Mouse (Mus musculus) retina, embryonic 14.5 days (tissue): Measurements from ENCODE around the gene Diexf.

Source experiments
- DNase-seq: peaks from one replicate; pipeline ENCODE4 v3.0.0-alpha.2; 2015; ENCODE audit warnings: low spot score

The Diexf gene

DNA sequence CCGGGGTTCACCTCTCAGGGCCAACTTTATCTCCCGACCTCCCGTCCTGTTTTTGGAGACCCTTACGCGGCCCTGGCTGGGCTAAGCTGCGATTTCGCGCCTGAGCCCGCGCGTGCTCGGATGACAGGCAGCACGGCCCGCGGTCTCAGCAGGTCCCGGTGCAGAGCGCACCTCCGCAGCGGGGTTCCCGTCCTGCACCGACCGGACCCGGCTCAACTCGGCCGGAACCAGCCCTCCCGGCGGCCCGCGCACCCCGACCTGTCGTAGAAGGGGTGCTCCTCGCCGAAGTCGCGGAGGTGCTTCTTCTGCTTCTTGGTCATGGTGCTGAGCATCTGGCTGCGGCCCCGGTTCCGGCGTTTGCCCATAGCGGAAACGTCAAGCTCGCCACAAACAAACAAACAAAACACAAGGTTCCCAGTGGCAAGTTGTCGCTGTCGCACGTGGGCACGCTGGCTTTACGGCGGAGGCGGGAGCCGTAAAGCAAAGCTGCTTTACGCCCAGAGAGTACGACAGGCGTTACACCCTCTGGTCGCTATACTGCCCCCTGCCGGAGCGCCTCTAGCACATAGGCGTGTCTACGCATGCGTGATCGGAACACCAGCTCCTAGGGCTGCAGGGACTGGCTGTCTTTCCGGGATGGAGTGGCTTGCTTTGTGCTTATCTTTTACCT lies at the start of gene Diexf:
Gene Diexf (minus strand): TSS at position 487 of the 670 bp plus-strand sequence.
- peak; percentile 100 for DNase-seq

DNA sequence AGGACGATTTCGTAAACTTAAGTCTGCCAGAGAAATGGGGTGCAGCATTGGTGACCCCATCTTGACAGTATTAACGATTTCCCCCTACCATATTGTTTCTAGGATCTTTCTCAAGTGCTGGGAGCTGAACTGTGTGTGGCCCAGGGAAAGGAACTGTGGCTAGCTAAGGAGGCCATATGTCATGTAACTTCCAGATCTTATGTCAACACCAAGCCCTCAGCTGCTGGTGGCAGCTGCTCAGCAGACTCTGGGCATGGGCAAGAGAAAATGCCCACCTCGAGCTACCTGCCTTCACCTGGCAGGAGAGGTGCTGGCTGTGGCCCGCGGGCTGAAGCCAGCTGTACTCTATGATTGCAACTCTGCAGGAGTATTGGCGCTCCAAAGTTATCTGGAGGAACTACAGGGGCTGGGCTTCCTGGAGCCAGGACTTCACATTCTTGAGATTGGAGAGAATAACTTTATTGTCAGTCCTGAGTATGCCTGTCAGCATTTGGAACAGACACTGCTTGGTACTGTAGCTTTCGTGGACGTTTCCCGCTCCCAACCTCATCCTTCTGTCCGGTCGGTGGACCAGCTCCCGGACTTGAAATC lies 44.2 kb upstream of the Diexf start:
- no peak for DNase-seq

DNA sequence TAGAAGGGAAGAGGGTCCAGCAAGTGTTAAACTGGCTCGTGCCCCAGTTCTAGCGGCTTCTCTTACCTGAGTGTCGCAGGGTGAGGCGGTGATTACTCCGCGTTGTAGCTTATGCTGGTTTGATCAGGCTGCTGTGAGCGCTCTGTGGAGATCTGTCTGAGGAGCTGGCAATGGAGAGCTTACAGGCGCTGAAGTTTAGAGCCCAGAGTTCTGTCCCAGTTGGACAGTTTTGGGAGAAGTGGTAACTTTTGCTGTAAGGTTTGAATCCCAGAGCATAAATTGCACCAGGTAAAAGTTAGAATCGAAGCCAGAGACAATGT lies 43.7 kb upstream of the Diexf start:
- DNase-seq: no peak

DNA sequence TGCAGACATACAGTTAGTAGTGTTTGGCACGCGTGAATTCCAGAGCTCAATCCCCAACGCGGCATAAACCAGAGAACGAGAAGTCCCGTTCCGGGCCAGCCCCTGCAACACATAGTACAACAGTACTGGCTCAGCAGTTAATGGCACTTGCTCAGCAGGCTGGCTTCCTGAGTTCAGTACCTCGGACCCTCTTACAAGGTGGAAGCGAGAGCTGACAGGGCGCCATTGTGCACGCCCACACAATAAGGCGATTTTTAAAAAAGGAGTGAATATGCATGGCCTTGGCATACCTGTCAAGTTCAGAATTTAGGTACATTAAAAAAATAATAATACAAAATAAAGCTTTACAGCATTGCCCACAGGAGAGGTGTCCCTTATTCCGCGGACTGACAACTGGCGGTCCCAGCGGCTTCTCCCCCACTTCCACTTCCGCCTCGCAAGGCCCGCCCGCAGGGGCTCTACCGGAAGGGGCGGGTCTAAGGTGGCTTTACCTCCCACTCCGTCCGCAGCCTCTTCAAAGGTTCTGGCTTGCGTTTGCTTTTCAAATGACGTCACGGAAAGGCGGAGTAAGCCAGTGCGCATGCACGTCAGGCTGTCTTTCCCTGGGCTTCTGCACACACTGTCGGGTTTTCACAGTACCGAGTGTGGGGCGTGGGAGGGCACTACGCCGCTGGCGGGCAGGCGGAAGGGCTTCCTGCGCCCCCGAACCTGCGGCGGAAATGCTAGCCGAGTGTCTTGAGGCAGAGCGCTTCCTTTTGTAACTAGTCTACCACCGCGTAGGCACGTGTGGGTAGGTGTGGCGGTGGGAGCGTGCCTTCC lies 43.1 kb upstream of the Diexf start:
- DNase-seq: peak; percentile 97

DNA sequence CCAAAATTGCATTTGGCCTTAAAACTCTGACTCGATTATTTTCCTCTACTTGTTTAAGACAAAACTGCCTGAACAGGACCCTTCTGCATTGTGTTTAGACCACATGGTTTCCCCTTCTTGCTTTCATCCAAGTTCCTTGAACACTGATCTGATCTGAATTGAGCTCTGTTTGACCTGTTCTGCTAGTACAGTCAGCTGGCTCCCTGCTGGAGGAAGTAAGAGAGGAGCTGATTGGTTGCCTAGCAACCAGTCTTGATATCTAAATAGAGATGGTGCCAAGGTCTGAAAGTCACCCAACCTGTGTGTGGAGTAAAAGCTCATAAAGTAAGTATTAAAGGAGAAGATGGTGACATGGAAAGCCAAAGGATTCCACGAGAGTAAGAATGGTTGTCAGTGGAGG lies 39.8 kb upstream of the Diexf start:
- peak; percentile 31 for DNase-seq

DNA sequence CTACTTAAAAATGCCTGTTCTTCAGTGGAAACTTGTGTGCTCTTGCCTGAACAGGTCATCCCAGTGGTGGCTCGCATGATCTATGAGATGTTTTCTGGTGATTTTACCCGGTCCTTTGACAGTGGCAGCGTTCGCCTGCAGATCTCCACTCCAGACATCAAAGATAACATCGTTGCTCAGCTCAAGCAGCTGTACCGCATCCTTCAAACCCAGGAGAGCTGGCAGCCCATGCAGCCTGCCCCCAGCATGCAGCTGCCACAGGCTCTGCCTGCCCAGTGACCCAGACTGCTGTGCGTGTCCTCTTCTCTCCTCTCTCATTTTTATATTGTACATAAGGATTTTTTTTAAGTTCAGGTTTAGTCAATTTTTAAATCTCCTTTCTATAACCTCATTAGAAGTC lies 39.2 kb upstream of the Diexf start:
- no peak for DNase-seq

DNA sequence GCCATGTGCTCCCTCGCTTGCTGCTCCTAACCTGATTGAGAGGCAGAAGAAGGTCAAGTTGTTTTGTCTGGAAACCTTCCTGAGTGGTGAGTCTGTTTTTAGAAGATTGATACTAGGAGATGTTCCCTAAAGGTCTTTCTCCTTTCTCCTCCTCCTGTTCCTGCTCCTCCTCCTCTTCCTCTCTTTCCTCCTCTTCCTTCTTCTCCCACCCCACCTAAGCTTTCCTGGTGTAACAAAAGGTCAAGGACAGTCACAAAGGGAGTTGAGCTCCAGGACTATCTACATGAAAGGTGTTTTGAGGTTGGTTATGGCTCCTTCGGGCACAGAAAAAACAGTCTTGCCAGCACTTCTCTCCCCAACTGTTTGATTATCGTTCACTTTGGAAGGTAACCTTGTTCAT lies 37.7 kb upstream of the Diexf start, which contains the start of gene A130010J15Rik:
Gene A130010J15Rik (plus strand): TSS at position 301 of the 400 bp plus-strand sequence.
- no peak for DNase-seq

DNA sequence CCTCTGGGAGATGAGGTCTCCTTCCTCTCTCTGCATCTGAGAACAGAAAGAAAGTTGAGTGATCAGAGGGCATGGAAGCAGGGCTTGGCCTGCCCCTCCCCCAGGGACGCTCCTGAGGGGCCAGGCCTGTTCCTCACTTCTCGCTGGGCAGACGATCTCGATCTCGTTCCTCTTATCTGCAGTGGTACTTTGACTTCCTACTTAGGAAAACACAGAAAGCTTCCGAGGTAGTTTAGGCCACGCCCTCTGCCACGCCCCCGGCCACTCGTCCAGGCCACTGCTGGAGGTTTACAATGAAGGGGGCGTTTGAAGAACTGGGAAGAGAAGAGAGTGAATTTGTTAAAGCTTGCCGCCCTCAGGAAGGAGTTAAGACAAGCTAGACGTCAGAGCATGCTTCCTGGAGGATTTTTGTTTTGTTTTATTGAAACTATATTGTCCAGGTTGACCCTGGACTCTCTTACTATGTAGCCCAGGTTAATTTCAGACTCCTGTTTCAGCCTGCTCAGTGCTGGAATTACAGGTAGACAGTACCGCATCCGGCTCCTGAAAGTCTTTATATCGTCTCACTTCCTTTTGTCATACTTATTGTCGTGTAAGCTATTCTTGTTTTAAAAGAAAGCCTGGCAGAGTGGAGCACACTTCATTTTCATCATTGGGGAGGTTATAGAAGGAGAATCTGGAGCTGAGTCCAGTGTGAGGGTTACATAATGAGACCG lies 30.4 kb upstream of the Diexf start:
- peak; percentile 52 for DNase-seq

DNA sequence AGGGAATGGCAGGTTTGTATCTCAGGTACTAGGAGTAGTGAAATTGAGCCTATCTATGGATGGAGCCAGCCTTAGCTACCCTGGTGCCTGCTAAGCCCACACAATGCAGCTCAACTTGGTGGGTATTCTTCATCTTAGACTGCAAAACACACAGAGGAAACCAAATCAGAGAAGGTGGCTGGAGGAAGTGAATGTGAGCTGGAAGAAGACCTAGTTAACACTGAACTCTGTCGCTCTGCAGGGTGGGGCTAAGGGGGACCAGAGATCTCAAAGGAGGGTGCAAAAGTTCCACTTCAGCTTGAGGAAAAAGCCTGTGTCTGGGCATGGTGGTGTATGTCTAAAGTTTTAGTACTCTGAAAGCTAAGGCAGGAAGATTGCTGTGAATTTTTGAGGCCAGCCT lies 29.5 kb upstream of the Diexf start:
- DNase-seq: no peak

DNA sequence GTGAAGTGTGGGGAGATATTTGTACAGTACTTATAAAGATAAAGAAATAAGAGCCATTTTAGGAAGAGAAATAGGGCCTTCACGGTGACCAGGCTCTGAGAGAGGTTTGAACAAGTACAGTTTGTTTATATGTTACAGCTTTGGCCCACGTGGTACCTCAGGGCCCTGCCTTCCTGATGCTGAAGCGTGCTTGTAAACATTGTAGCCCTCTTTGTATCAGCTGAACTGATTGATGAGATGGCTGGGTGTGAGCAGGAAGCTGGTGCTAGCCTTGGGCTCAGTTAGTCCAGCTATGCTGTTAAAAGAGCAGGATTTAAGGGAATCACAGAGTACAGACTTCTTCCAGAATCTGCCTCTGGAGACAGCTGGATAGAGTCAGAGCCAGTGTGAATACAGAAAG lies 29.1 kb upstream of the Diexf start:
- DNase-seq: no peak

DNA sequence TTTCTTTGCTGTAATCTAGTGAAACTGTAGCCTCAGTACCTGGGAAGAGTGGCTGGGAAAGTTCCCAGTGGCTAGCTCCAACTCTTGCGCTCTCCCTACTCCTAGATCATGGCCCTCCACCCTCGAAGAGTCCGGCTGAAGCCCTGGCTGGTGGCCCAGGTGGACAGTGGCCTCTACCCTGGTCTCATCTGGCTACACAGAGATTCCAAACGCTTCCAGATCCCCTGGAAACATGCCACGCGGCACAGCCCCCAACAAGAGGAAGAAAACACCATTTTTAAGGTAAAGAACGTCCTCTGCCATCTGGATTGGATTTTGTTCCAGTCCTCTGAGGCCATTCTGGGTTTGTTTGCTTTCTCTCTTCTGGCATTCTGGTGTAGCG lies 27.0 kb upstream of the Diexf start:
- DNase-seq: no peak

DNA sequence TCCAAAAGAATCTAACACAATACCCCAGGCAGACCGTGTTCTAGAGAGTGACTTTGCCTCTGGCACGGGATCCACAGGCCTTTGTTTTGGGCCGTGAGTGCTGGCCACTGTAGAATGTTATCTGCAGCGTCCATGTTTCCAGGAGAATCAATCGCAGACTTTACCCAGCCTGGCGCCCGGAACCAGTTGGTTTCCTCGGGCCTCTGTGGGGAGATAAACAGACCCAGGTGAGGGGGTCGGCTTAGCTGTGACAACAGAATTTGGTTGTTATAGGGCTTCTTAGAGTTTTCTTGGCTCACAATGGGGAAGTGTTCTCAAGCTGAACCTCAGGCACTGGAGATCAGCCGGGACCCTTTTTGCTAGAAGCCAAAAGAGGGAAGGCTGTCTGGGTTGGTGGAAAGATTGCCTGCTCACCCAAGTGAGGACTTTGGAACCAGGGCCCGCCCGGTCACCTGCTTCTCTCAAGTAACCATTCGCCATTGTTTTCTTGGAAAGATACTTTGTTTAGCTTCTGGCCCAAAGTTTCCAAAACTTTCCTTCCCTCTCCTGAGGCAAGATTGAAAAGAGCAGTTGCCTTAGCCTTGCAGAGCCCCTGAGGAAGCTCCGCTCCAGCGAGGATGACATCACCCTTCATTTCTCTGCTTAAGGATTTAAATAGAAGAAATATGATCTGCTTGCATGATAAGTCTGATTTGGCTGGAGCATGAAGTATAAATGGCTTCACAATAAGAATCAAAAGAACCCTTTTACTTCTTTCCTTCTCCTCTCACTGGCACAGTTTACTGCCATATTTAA lies 26.4 kb upstream of the Diexf start:
- no peak for DNase-seq

DNA sequence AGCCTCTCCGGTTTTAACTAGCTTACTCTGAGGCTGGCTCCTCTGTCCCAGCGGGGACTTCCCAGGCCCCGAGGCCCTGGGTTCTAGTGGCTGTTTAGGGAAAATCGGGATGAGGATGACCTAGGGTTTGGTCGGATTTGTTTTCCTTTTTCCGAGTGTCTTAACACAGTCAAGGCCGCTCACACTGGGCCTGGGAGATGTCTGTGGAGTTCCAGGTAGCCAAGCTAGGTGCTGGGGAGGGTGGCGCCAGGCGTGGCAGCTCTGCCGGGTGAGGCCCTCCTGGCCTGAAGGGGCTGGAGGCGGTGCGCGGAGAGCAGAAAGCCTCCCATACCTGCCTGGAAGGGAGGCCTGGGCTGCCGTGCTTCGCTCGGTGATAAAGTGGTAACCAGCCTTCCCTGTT lies 23.5 kb upstream of the Diexf start:
- DNase-seq: no peak

DNA sequence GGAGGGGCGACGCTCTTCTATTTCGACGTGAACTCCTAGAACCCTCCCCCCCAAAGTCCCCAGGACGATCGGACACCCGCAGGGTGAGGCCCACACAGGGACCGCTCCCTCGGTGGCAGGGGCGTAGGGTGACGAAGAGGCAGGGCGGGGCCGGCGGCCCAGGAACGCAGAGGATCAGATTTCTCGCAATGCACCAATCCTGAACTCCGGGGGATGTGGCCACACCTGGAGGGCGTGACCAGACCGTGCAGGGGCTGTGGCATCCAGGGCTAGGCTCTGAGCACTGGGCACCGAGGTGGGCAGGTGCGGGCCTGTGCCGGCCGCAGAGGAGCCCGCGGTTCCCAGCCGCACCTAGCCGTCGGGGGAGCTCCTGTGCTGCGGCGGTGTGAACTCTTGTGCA lies 22.8 kb upstream of the Diexf start, which contains the start of gene Irf6:
Gene Irf6 (plus strand): TSS at position 240 of the 400 bp plus-strand sequence.
- peak; percentile 44 for DNase-seq

DNA sequence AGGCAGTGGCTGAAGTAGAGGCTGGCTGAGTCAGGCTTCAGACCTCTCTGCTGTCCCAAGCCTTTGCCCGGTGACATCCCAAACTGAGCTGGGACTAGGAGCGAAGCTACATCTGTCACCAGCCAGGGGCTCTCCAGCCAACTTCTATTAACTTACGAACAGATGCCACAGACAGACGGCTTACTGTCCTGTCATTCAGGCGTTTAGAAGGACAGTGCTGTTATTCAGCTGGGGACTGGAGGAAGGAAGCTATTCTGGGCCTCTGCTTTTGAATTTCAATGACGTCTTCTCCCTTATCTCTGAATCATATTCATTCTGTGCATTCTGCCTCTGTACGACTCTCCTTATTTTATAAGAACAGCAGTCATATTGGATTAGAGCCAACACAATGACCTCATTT lies 21.1 kb upstream of the Diexf start:
- DNase-seq: no peak

DNA sequence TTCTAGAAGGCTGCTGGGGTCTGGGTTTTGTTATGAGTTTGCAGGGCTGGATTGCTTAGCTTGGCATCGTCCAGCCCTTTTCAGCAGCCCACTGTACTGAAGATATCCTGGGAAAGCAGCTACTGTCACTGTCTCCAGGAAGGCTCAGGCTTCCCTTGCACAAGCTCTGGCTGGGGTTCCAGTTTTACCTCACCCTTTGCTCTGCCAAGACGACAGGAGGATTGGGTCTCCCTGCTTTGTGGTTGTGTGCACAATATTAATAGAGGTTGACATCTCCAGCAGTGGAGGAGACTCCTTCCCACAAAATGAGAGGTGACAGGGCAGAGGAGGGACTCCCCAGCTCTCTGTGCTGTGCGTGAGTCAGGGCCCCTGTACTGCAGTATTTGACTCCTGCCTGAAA lies 19.2 kb upstream of the Diexf start:
- no peak for DNase-seq

DNA sequence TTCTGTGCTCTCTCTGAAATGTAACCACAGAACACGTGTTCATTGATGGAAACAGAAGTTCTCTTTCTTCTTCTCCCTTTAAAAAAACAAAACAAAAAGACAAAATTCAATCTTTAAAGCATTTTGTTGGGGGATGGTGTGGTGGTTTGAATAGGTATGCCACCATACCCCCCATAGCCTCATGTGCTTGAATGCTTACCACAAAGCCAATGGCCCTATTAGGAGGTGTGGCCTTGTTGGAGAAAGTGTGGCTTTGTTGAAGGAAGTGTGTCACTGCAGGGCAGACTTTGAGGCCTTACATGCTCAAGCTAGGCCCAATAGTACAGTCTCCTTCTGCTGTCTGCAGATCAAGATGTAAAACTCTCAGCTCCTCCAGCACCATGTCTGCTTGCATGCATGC lies 16.3 kb upstream of the Diexf start:
- DNase-seq: no peak

DNA sequence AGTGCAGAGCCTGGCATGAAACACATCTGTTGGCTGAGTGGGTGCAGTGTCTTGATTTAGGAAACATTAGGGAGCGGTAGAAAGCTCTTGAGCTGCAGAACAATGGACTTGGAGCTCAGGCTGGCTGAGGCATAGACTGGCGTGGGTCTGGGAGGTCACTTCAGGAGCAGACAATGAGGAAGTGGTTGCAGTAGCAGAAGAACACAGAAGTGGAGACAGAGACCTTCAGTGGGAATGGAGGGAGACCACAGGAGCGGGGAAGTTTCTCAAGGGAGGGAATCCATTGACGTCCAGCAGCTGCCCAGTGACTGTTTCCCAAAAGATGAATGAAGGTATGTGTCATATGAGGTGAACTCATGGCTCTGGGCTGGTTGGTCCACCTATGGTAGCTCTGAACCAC lies 15.0 kb upstream of the Diexf start:
- no peak for DNase-seq

DNA sequence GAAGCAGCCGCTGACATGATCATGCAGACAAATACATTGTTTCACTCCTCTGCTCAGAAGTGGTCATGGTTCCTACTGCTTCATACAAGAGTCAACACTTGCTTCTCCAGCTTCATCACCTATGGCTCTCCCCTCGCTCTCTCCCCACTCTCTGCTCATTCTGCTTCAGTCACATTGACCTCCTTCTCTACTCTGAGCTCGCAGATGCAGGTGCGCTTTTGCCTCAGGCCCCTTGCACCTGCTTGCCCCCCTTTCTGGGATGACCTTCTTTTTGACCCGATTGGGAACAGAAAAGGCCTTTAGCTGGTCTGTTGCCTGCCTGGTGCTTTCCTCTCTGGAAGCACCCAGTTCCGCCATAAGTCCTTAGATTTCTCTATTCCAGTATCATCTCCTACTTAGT lies 14.4 kb upstream of the Diexf start:
- no peak for DNase-seq

DNA sequence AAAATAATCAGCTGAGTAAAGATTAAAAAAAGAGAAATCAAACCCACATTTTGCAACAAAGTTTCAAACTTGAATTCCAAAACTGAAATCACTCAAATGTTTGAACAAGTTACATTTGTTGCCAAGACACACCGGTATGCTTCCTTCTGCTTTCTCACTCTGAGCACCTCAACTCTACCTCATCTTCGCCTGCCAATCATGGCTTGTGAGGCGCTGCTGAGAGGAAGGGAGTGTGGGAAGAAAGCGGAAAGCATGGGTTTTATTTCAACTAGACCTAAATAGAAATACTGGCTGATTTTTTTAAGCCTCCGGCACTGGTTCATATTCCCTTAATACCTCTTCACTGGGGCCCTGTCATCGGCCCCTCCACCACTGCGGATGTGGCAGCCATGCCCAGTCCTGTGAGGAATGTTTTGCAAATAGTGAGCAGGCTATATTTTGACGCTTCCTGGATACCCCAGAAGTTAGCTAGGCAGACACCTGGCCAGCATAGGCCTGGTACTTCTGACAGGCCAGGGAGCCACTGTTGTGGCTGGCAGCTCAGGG lies 12.5 kb upstream of the Diexf start:
- no peak for DNase-seq

DNA sequence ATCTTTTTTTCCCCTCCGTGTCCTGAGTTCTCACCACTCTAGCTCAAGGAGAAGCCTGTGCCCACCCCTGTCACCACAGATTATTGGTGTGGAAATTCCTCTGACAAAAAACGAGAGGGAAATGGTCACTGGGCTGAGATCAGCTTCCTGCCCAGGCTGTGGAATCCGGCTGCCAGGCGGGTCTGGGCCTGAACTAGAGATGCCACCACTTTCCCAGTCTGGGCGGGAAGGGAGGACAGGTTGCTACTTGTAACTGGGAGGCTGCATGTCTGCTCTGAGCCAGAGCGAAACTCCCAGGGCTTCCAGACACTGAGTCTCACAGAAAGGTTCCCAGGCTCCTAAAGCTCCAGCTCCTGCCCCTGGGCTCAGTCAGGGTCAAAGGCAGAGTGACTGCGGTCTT lies 11.0 kb upstream of the Diexf start:
- DNase-seq: no peak

DNA sequence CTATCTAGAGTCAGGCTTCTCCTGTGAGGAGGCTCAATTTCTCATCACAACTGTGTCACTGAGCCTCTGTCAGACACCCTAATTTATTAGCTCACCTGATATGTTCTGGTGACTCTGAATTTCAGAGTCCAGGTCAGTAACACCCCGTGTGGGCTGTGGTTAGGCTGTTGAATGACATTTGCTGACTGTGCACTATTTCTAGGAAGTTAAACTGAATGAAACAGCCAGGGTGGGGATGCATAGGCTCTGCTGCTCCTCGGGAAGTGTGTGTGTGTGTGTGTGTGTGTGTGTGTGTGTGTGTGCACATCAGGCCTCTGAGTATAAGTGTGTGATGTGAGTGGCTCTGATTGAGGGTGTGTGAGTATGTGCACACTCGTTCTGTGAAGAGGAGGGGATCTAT lies 8.6 kb upstream of the Diexf start:
- DNase-seq: no peak
